Mouse (Mus musculus) adrenal gland, postnatal 36 days (tissue): ENCODE results near the gene Etd. TPM values are rescaled to one million over a fixed set of nuclear protein-coding genes. Genes with fewer than 3 reads are reported as not detected.
"Not testable (repeated sequence)": the region's sequence is repeated elsewhere in the genome, so short reads cannot be mapped to it uniquely, and the experiment has no call there.

Experiments used
- DNase-seq, 2 experiments: peaks; one replicate each; pipeline ENCODE4 v3.0.0; 2021; ENCODE audit warnings: mixed read lengths in 1 of 2
- long read RNA-seq, 2 experiments: library from polyadenylated mRNA; stranded (forward); transcript quantifications; one replicate each; pipeline ENCODE4 v2.0.0; 2021; ENCODE audit warnings: borderline sequencing depth in 2 of 2
- total RNA-seq, 2 experiments: library from RNA; stranded (reverse); gene quantifications; 2 replicates each; pipeline ENCODE4 v1.2.3; 2021

Etd gene
- not detected for total RNA-seq
- long read RNA-seq, experiment 1: 0 reads
- long read RNA-seq, experiment 2: 0 reads

- no peak for DNase-seq
These were observed at the start of gene Etd for GRCm38 (mm10) chrX:53434618-53435017. TSS of gene Etd (plus strand) at chrX:53434918.

GRCm38 (mm10) chrX:53386362-53386761, 48.4 kb upstream of the Etd start:
- no peak for DNase-seq

GRCm38 (mm10) chrX:53432888-53433287, 1.8 kb upstream of the Etd start:
- peak in 1 of 2 experiments; percentile 7 for DNase-seq

- no peak for DNase-seq
These were observed 24.9 kb downstream of the Etd start for GRCm38 (mm10) chrX:53459573-53459972.

- not testable (repeated sequence) for DNase-seq
These were observed 29.5 kb downstream of the Etd start for GRCm38 (mm10) chrX:53464194-53464593.

Other genes with a start within 250 kb of the Etd start
- not detected for gene Plac1, start 194.8 kb upstream of the Etd start, total RNA-seq
- gene Fam122b, start 165.1 kb upstream of the Etd start, total RNA-seq: 1 to 10 TPM; 6.6 to 8.9 TPM
- not detected for gene Fam122c, start 161.5 kb upstream of the Etd start, total RNA-seq
- 10 to 100 TPM; 24.8 to 26.3 TPM for gene Mospd1, start 64.4 kb upstream of the Etd start, total RNA-seq
- gene Rtl8c, start 173.1 kb downstream of the Etd start, total RNA-seq: 100 to 1,000 TPM; 124 to 144 TPM
- gene Gm14597, start 174.1 kb downstream of the Etd start, total RNA-seq: not detected
- gene Rtl8a, start 208.8 kb downstream of the Etd start, total RNA-seq: 100 to 1,000 TPM; 161 to 191 TPM
- 100 to 1,000 TPM in 1 of 2 experiments, 10 to 100 TPM in 1; 85.5 to 112 TPM for gene Rtl8b, start 235.5 kb downstream of the Etd start, total RNA-seq